In the genomic region with DNA sequence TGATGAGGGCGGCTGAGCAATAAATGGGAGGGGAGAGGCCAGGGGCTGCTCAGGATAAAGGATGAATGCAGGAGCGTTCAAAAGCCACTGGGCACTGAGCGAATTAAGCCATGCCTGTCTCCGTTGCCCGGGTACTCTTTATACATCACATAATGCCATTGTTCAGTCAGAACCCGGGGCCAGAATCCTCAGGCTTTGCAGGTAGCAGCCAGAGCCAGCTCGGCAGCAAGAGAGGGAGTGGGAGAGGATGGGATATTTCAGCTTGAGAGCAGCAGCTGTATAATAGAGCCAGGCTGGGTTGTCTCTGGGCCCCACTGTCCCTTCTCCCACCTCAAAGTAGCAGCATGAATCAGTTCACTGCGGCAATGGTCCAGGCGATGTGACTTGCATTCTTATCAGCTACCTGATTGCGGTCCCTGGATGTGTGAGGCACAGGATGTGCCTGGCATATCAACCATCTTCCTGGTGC, we compare ENCODE assay signal across 10 mouse cellular contexts.
A peak's percentile ranks its signal among the peaks of the same experiment; 100 is the strongest.
DNase-seq lines count a peak whose midpoint lies in the region; ATAC-seq and TF ChIP-seq lines count a peak whose summit lies in the region.
"Had no signal": no experiment of that assay in that cellular context is flagged by ENCODE, and none has a peak within 500 bp of the region (broad histone marks: within the 10 kb centered on the region; RNA-seq: fewer than 3 reads in every experiment).

No protein-coding gene starts in this region.

- no peak for TF ChIP-seq CTCF in forebrain, postnatal 0 days (IDR thresholded peaks at IDR 0.05; ENCODE audit: low read depth)
- TF ChIP-seq CTCF in gastrocnemius, adult 2 months (IDR thresholded peaks at IDR 0.05), result no peak

- 0 out of 2 replicates have a peak overlapping the region, but pooled peaks have one; percentile 2 for H3K9ac ChIP-seq in forebrain, postnatal 0 days
- H3K9ac ChIP-seq in neural tube, embryonic 13.5 days, result peak overlapping the region; percentile 54

- peak; percentile 32 for DNase-seq in embryo, embryonic 11.5 days (ENCODE audit: low read depth, low spot score)
- DNase-seq in forebrain, postnatal 0 days, result peak; percentile 85
- DNase-seq in layer of hippocampus, postnatal 36 days, result peak; percentile 31 to 50
- DNase-seq in heart, postnatal 4 days, result no peak
- no peak for DNase-seq in gastrocnemius, adult 2 months
- no peak for DNase-seq in T-cell, adult 2 months (ENCODE audit: low spot score)
- DNase-seq in heart, postnatal 36 days, result no peak
- DNase-seq: gastrocnemius, postnatal 36 days had no signal

- 3% methylated on average over 10 of the region's 10 CpGs for WGBS in forebrain, postnatal 0 days
- 10% methylated on average over 10 of the region's 10 CpGs for WGBS in neural tube, embryonic 13.5 days

- no peak overlapping the region for H3K4me2 ChIP-seq in forebrain, postnatal 0 days (ENCODE audit: low read depth)
- H3K4me2 ChIP-seq in neural tube, embryonic 13.5 days, result peak overlapping the region; percentile 26

- ATAC-seq in forebrain, postnatal 0 days, result peak; percentile 74
- ATAC-seq in neural tube, embryonic 13.5 days (ENCODE audit: low read depth), result peak; percentile 88

- H3K27me3 ChIP-seq in forebrain, postnatal 0 days (ENCODE audit: insufficient read depth, low read length), result no peaks in the 10 kb centered on the region
- H3K27me3 ChIP-seq in neural tube, embryonic 13.5 days, result no peaks in the 10 kb centered on the region

- no peaks in the 10 kb centered on the region for H3K36me3 ChIP-seq in forebrain, postnatal 0 days (ENCODE audit: insufficient read depth)
- H3K36me3 ChIP-seq in neural tube, embryonic 13.5 days, result no peaks in the 10 kb centered on the region
- H3K36me3 ChIP-seq: G1E had no signal

- H3K9me3 ChIP-seq in forebrain, postnatal 0 days (ENCODE audit: low read length), result no peaks in the 10 kb centered on the region
- H3K9me3 ChIP-seq in neural tube, embryonic 13.5 days, result no peaks in the 10 kb centered on the region

- H3K27ac ChIP-seq in forebrain, postnatal 0 days (ENCODE audit: low read depth, low read length), result peak overlapping the region; percentile 92
- peak overlapping the region; percentile 98 for H3K27ac ChIP-seq in neural tube, embryonic 13.5 days (replicated peaks)
- H3K27ac ChIP-seq in gastrocnemius, adult 2 months, result no peak overlapping the region

- H3K4me3 ChIP-seq in forebrain, postnatal 0 days (ENCODE audit: low read depth, low read length), result no peak overlapping the region
- H3K4me3 ChIP-seq in neural tube, embryonic 13.5 days, result no peak overlapping the region
- H3K4me3 ChIP-seq in gastrocnemius, adult 2 months, result no peak overlapping the region

- intact Hi-C loops in gastrocnemius, adult 2 months (cut with DNase I), result no loop called here
- intact Hi-C loops in heart, postnatal 36 days (cut with DNase I), result no loop called here

- H3K4me1 ChIP-seq in forebrain, postnatal 0 days (ENCODE audit: insufficient read depth), result peaks cover 26% of the 10 kb centered on the region
- H3K4me1 ChIP-seq in neural tube, embryonic 13.5 days (replicated peaks), result peaks cover 50% of the 10 kb centered on the region

Comparison
In these comparisons a context has a peak if more than half of its experiments do, and no peak if none do; other contexts are left out.
1. DNase-seq: peak in embryo, embryonic 11.5 days (single experiment), forebrain, postnatal 0 days (single experiment) and layer of hippocampus, postnatal 36 days (2 of 2); none in heart, postnatal 4 days (single experiment), gastrocnemius, adult 2 months (single experiment), T-cell, adult 2 months (single experiment) and heart, postnatal 36 days (0 of 2).